Mouse (Mus musculus): ENCODE measurements around the gene Cysrt1. TPM values are rescaled to one million over a fixed set of nuclear protein-coding genes. Genes with fewer than 3 reads are reported as not detected.

Cysrt1 gene
- polyA plus RNA-seq (2014; fragmentation: Nextera tagmentation; extraction: Ambion mirVana), result 0.49 and 1.0 TPM in 2 replicates

DNA sequence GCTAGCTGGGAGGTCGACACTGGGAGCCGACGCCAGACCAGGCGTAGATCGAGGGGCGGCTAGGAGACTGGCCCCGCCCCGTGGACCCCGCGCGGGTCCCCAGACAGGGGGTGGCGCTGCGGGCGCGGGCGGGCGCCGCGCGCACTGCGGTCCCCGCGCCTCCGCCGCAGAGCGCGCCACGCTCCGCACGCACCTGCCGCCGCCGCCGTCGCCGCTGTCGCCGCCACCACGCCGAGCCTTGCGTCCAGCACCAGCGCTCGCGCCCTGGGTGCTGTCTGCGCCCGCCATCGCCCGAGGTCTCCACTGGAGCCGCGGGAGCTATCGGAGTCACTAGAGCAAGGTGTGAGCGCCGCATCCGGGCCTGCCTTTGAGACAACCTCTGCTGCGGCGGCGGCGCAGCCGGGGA is at the start of gene Cysrt1, which contains the start of gene Rnf208:
Gene Cysrt1, minus strand, starts transcription at position 352 of the 406 bp plus-strand sequence.
Gene Rnf208, plus strand, starts transcription at position 155 of the 406 bp plus-strand sequence.
- Histone ChIP-seq H3K4me3 (ENCODE audit: low read depth, low read length) (peak within 1 kb of the TSS; percentile 41), H3K4me2 (replicated peaks; ENCODE audit: low read depth, low read length) (peak within 1 kb of the TSS; percentile 97), H3K27ac (ENCODE audit: low read length) (no peak within 1 kb of the TSS), H3K27me3 (ENCODE audit: control insufficient read depth, insufficient read depth, low read length) (0 out of 2 replicates have a peak, but pooled peaks cover 11% of the 10 kb centered on the region), H3K4me1 (ENCODE audit: control insufficient read depth, insufficient read depth, low read length) (peaks cover 14% of the 10 kb centered on the region; the same call in 1 of the 2 replicates), H3K9me3 (ENCODE audit: control insufficient read depth, low read depth, low read length) (no peaks in the 10 kb centered on the region), H3K36me3 (ENCODE audit: control insufficient read depth, insufficient read depth, low read length) (no peaks in the 10 kb centered on the region; the same call in 1 of the 2 replicates), H3K9ac (replicated peaks; ENCODE audit: low read depth, low read length) (peak within 1 kb of the TSS; percentile 50)
- 0% methylated on average over 26 of the region's 59 CpGs for WGBS
- no peak for ATAC-seq (ENCODE audit: insufficient number of reproducible peaks, insufficient read depth, low FRiP score, low read depth)

- no peak for ATAC-seq (ENCODE audit: insufficient number of reproducible peaks, insufficient read depth, low FRiP score, low read depth)
- H3K4me3 ChIP-seq (ENCODE audit: low read depth, low read length), result peak overlapping the region; percentile 28; the same call in 1 of the 2 replicates
- 8% methylated on average over 32 of the region's 32 CpGs for WGBS
- H3K27me3 ChIP-seq (ENCODE audit: control insufficient read depth, insufficient read depth, low read length), result peaks cover 44% of the 10 kb centered on the region
- 0 out of 2 replicates have a peak overlapping the region, but pooled peaks have one; percentile 10 for H3K9ac ChIP-seq (replicated peaks; ENCODE audit: low read depth, low read length)
- no peaks in the 10 kb centered on the region for H3K9me3 ChIP-seq (ENCODE audit: control insufficient read depth, low read depth, low read length)
- no peak overlapping the region for H3K27ac ChIP-seq (ENCODE audit: low read length)
- H3K4me1 ChIP-seq (ENCODE audit: control insufficient read depth, insufficient read depth, low read length), result peaks cover 10% of the 10 kb centered on the region
- no peaks in the 10 kb centered on the region for H3K36me3 ChIP-seq (ENCODE audit: control insufficient read depth, insufficient read depth, low read length)
- peak overlapping the region; percentile 46 for H3K4me2 ChIP-seq (replicated peaks; ENCODE audit: low read depth, low read length)
These were observed 49.2 kb upstream of the Cysrt1 start for GRCm38 (mm10) chr2:25291184-25292053.

DNA sequence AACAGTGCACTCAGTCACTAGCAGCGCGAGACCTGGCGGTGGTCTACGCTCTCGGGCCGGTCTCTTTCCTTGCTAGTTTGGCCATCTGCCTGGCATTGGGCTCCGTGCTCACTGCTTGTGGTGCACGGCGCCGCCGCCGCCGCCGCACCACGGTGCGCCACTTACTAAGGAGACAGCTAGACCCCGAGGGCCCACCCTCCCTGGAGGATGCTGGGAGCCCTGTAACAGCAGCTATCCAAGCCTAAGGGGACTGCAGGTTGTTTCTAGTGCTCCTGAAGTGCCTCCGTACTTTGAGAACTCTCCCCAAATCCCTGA is 48.5 kb upstream of the Cysrt1 start:
- no peaks in the 10 kb centered on the region for H3K9me3 ChIP-seq (ENCODE audit: control insufficient read depth, low read depth, low read length)
- no peak overlapping the region for H3K9ac ChIP-seq (replicated peaks; ENCODE audit: low read depth, low read length)
- peaks cover 15% of the 10 kb centered on the region for H3K4me1 ChIP-seq (ENCODE audit: control insufficient read depth, insufficient read depth, low read length)
- peak overlapping the region; percentile 26 for H3K4me2 ChIP-seq (replicated peaks; ENCODE audit: low read depth, low read length)
- no peak for ATAC-seq (ENCODE audit: insufficient number of reproducible peaks, insufficient read depth, low FRiP score, low read depth)
- peaks cover 1% of the 10 kb centered on the region; the same call in 1 of the 2 replicates for H3K36me3 ChIP-seq (ENCODE audit: control insufficient read depth, insufficient read depth, low read length)
- WGBS, result 1% methylated on average over 18 of the region's 18 CpGs
- H3K4me3 ChIP-seq (ENCODE audit: low read depth, low read length), result peak overlapping the region; percentile 5
- peaks cover 44% of the 10 kb centered on the region for H3K27me3 ChIP-seq (ENCODE audit: control insufficient read depth, insufficient read depth, low read length)
- no peak overlapping the region for H3K27ac ChIP-seq (ENCODE audit: low read length)

GRCm38 (mm10) chr2:25290101-25290815 is 48.0 kb upstream of the Cysrt1 start:
- H3K27ac ChIP-seq (ENCODE audit: low read length), result no peak overlapping the region
- peak overlapping the region; percentile 26 for H3K4me2 ChIP-seq (replicated peaks; ENCODE audit: low read depth, low read length)
- WGBS, result 1% methylated on average over 54 of the region's 54 CpGs
- H3K4me3 ChIP-seq (ENCODE audit: low read depth, low read length), result peak overlapping the region; percentile 5
- no peaks in the 10 kb centered on the region for H3K9me3 ChIP-seq (ENCODE audit: control insufficient read depth, low read depth, low read length)
- H3K4me1 ChIP-seq (ENCODE audit: control insufficient read depth, insufficient read depth, low read length), result peaks cover 18% of the 10 kb centered on the region
- no peak for ATAC-seq (ENCODE audit: insufficient number of reproducible peaks, insufficient read depth, low FRiP score, low read depth)
- H3K36me3 ChIP-seq (ENCODE audit: control insufficient read depth, insufficient read depth, low read length), result peaks cover 6% of the 10 kb centered on the region
- peaks cover 44% of the 10 kb centered on the region for H3K27me3 ChIP-seq (ENCODE audit: control insufficient read depth, insufficient read depth, low read length)
- H3K9ac ChIP-seq (replicated peaks; ENCODE audit: low read depth, low read length), result no peak overlapping the region

DNA sequence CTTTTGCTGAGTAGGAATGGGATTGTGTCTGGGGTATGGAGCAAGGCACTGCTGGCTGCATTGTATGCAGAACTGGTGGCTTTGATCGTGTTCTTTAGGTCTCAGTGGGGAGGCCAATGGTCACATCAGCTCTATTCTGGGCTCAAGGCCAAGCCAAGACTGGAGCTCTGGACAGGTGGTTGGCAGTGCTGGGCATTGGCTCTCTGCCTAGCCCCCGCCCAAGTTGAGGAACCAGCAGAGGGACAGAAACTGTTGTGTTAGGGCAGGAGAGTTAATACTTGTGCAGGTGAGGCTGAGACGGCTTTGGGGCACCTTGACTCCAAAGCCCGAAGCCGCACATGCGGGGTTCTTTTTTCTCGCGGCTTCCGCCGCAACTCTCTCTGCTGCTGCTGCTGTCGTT is 47.4 kb upstream of the Cysrt1 start, which contains the start of gene Lrrc26:
Gene Lrrc26, plus strand, starts transcription at position 265 of the 400 bp plus-strand sequence.
- Histone ChIP-seq H3K27ac (ENCODE audit: low read length) (no peak within 1 kb of the TSS), H3K4me2 (replicated peaks; ENCODE audit: low read depth, low read length) (peak within 1 kb of the TSS; percentile 26), H3K4me1 (ENCODE audit: control insufficient read depth, insufficient read depth, low read length) (peaks cover 18% of the 10 kb centered on the region), H3K27me3 (ENCODE audit: control insufficient read depth, insufficient read depth, low read length) (peaks cover 44% of the 10 kb centered on the region), H3K9ac (replicated peaks; ENCODE audit: low read depth, low read length) (no peak within 1 kb of the TSS), H3K36me3 (ENCODE audit: control insufficient read depth, insufficient read depth, low read length) (peaks cover 12% of the 10 kb centered on the region), H3K9me3 (ENCODE audit: control insufficient read depth, low read depth, low read length) (no peaks in the 10 kb centered on the region), H3K4me3 (ENCODE audit: low read depth, low read length) (peak within 1 kb of the TSS; percentile 5)
- no peak for ATAC-seq (ENCODE audit: insufficient number of reproducible peaks, insufficient read depth, low FRiP score, low read depth)
- 14% methylated on average over 11 of the region's 11 CpGs for WGBS

- Histone ChIP-seq H3K36me3 (ENCODE audit: control insufficient read depth, insufficient read depth, low read length) (peaks cover 21% of the 10 kb centered on the region), H3K4me2 (replicated peaks; ENCODE audit: low read depth, low read length) (no peak overlapping the region), H3K27me3 (ENCODE audit: control insufficient read depth, insufficient read depth, low read length) (peaks cover 44% of the 10 kb centered on the region), H3K27ac (ENCODE audit: low read length) (no peak overlapping the region), H3K9me3 (ENCODE audit: control insufficient read depth, low read depth, low read length) (no peaks in the 10 kb centered on the region), H3K4me3 (ENCODE audit: low read depth, low read length) (no peak overlapping the region), H3K9ac (replicated peaks; ENCODE audit: low read depth, low read length) (no peak overlapping the region), H3K4me1 (ENCODE audit: control insufficient read depth, insufficient read depth, low read length) (peaks cover 18% of the 10 kb centered on the region)
- no peak for ATAC-seq (ENCODE audit: insufficient number of reproducible peaks, insufficient read depth, low FRiP score, low read depth)
- 76% methylated on average over 7 of the region's 7 CpGs for WGBS
These were observed 46.6 kb upstream of the Cysrt1 start for GRCm38 (mm10) chr2:25288734-25289345.

GRCm38 (mm10) chr2:25287927-25288649 is 45.8 kb upstream of the Cysrt1 start, which contains the start of gene Tmem210:
Gene Tmem210 (plus strand): TSS chr2:25288145.
- no peaks in the 10 kb centered on the region for H3K9me3 ChIP-seq (ENCODE audit: control insufficient read depth, low read depth, low read length)
- no peak within 1 kb of the TSS for H3K9ac ChIP-seq (replicated peaks; ENCODE audit: low read depth, low read length)
- no peak for ATAC-seq (ENCODE audit: insufficient number of reproducible peaks, insufficient read depth, low FRiP score, low read depth)
- H3K4me2 ChIP-seq (replicated peaks; ENCODE audit: low read depth, low read length), result no peak within 1 kb of the TSS
- WGBS, result 83% methylated on average over 6 of the region's 6 CpGs
- no peak within 1 kb of the TSS for H3K4me3 ChIP-seq (ENCODE audit: low read depth, low read length)
- peak within 1 kb of the TSS; percentile 88; the same call in 1 of the 2 replicates for H3K27ac ChIP-seq (ENCODE audit: low read length)
- H3K4me1 ChIP-seq (ENCODE audit: control insufficient read depth, insufficient read depth, low read length), result peaks cover 18% of the 10 kb centered on the region
- peaks cover 28% of the 10 kb centered on the region for H3K36me3 ChIP-seq (ENCODE audit: control insufficient read depth, insufficient read depth, low read length)
- H3K27me3 ChIP-seq (ENCODE audit: control insufficient read depth, insufficient read depth, low read length), result peaks cover 44% of the 10 kb centered on the region

All from stomach, embryonic 14.5 days (tissue).